Mouse (Mus musculus): ENCODE measurements around the gene Lrcol1.

GRCm38 (mm10) chr5:110300591-110300990, 43.9 kb upstream of the Lrcol1 start:
- TF ChIP-seq CTCF (IDR thresholded peaks at IDR 0.05; ENCODE audit: low read depth) (no peak), EP300 (IDR thresholded peaks at IDR 0.05; ENCODE audit: low read depth) (no peak)

Data from liver, postnatal 0 days (tissue).